Mouse (Mus musculus) limb, embryonic 13.5 days (tissue): ENCODE results near the gene Nelfe. TPM values are rescaled to one million over a fixed set of nuclear protein-coding genes. Genes with fewer than 3 reads are reported as not detected.
"Not testable (repeated sequence)": the region's sequence is repeated elsewhere in the genome, so short reads cannot be mapped to it uniquely, and the experiment has no call there.

ENCODE experiments used
- ATAC-seq: fragments of 200-750 bp; cut with Nextera tagmentation; 2 replicates; pipeline ENCODE4 v1.8.0; 2017; ENCODE audit warnings: low read depth, moderate number of reproducible peaks, moderate TSS enrichment; ENCODE audit not compliant: low FRiP score
- H3K27ac ChIP-seq: fragments of 300-500 bp; sonication (generic); 2 replicates; pipeline ENCODE4 v1.5.1; 2015; ENCODE audit warnings: inconsistent platforms, mild to moderate bottlenecking, moderate library complexity
- H3K27me3 ChIP-seq: fragments of 300-500 bp; sonication (generic); 2 replicates; pipeline ENCODE4 v1.6.1; 2015; ENCODE audit warnings: mild to moderate bottlenecking, inconsistent platforms
- H3K36me3 ChIP-seq: fragments of 300-500 bp; sonication (generic); 2 replicates; pipeline ENCODE4 v1.6.1; 2015; ENCODE audit warnings: inconsistent platforms, mild to moderate bottlenecking, moderate library complexity
- H3K4me1 ChIP-seq: fragments of 300-500 bp; sonication (generic); 2 replicates; pipeline ENCODE4 v1.6.1; 2015; ENCODE audit warnings: inconsistent platforms
- H3K4me2 ChIP-seq: fragments of 300-500 bp; sonication (generic); replicated peaks from 2 replicates; pipeline ENCODE4 v1.6.1; 2015; ENCODE audit warnings: inconsistent platforms, mild to moderate bottlenecking, moderate library complexity
- H3K4me3 ChIP-seq: fragments of 300-500 bp; sonication (generic); 2 replicates; pipeline ENCODE4 v1.5.1; 2015; ENCODE audit warnings: moderate library complexity, mild to moderate bottlenecking, inconsistent platforms
- H3K9ac ChIP-seq: fragments of 300-500 bp; sonication (generic); 2 replicates; pipeline ENCODE4 v1.6.1; 2015; ENCODE audit warnings: mild to moderate bottlenecking, inconsistent platforms
- H3K9me3 ChIP-seq: fragments of 300-500 bp; sonication (generic); 2 replicates; pipeline ENCODE4 v1.6.1; 2016; ENCODE audit warnings: inconsistent platforms
- WGBS: fragments of 180-500 bp; shearing (Covaris S2); methylation state at CpG from one replicate; pipeline ENCODE4 v1.1.7; 2015; 5-methylcytosine and 5-hydroxymethylcytosine counted together
- polyA plus RNA-seq: library from polyadenylated mRNA; unstranded; fragments of >200 nt; fragmentation: Nextera tagmentation; extraction: Ambion mirVana; gene quantifications from 2 replicates; pipeline ENCODE4 v1.2.1, GENCODE M21; 2015

Gene Nelfe
- polyA plus RNA-seq = 114 and 126 TPM in 2 replicates

- H3K4me2 ChIP-seq = peak within 1 kb of the TSS; percentile 95
- H3K4me3 ChIP-seq = peak within 1 kb of the TSS; percentile 89
- H3K36me3 ChIP-seq = peaks cover 62% of the 10 kb centered on the region
- peak; percentile 97 for ATAC-seq
- WGBS = under 1% methylated on average over 64 of the region's 65 CpGs
- H3K4me1 ChIP-seq = peaks cover 21% of the 10 kb centered on the region
- no peaks in the 10 kb centered on the region for H3K27me3 ChIP-seq
- 0 out of 2 replicates have a peak within 1 kb of the TSS, but pooled peaks have one; percentile 48 for H3K27ac ChIP-seq
- H3K9me3 ChIP-seq = no peaks in the 10 kb centered on the region
- peak within 1 kb of the TSS; percentile 89 for H3K9ac ChIP-seq
Measured at GRCm38 (mm10) chr17:34849722-34850516, at the start of gene Nelfe, which contains the start of gene Skiv2l. TSS of gene Nelfe (plus strand) at chr17:34850391. TSS of gene Skiv2l (minus strand) at chr17:34850210.

- WGBS = 95% methylated on average over 16 of the region's 16 CpGs
- not testable (repeated sequence) for H3K4me1 ChIP-seq, H3K27me3 ChIP-seq, H3K4me2 ChIP-seq, H3K9ac ChIP-seq, ATAC-seq, H3K4me3 ChIP-seq, H3K9me3 ChIP-seq, H3K36me3 ChIP-seq, H3K27ac ChIP-seq
Measured at GRCm38 (mm10) chr17:34800781-34801305, 49.3 kb upstream of the Nelfe start.

DNA sequence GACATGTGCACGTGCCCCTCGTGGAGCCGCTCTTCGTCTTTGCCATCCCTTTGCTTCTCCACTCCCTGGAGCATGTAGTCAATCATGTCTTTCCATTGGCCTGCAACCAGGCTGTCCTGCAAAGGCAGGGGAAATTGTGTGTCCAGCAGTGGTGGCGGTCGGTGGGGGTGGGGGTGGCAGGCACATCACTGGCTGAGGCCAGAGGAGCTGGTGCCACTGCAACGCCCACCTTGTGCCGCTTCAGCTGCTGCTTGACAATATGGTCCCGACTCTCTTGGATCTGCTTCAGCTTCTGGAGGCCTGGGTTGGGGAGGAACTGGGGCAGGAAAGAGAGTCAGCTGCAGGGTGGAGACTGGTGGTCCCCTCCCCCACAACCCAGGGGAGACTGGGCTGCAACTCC is 47.4 kb upstream of the Nelfe start:
- H3K36me3 ChIP-seq, H3K27ac ChIP-seq, H3K9ac ChIP-seq, H3K9me3 ChIP-seq, H3K27me3 ChIP-seq, H3K4me3 ChIP-seq, H3K4me2 ChIP-seq, H3K4me1 ChIP-seq, ATAC-seq: not testable (repeated sequence)
- WGBS = 94% methylated on average over 9 of the region's 9 CpGs

DNA sequence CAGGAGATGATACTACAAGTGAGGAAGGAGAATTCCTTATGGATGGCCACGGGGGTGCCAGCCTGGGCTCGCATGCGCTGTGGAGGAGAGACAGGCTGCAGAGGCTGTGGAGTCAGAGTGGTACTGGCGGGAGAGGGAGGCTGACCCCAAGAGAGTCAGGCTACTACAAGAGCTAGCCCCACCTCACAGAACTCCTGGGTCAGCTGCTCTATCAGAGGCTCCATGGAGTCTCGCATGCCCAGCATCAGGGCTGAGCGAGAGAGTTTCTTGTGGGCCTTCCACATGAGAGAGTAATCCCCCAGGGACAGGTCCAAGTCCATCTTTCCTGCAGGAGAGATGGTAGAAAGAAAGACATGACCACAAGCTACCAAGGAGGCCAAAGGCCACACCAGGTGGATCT is 46.8 kb upstream of the Nelfe start:
- not testable (repeated sequence) for ATAC-seq, H3K4me3 ChIP-seq, H3K9ac ChIP-seq, H3K9me3 ChIP-seq, H3K36me3 ChIP-seq, H3K27me3 ChIP-seq, H3K4me2 ChIP-seq, H3K4me1 ChIP-seq, H3K27ac ChIP-seq
- 93% methylated on average over 6 of the region's 6 CpGs for WGBS

DNA sequence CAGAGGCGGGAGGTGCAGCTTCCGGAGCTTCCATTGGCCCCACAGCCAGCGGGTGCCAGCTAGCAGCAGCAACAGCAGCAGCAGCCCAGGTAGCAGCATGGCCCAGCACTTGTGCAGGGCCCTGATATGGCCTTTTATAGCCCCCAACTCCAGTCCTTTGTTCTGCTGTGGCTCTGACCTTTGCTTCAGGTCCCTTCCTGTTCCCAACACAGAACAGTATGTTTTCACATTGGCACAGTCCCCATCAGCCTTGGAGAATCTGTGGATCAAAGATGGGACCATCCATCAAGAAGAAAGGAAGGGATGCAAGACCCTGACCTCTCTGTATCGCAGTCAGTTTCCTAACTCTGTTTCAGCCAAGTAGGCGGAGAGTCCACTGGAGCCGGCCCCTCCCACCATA is 45.9 kb upstream of the Nelfe start, which contains the start of gene Cyp21a1:
TSS of gene Cyp21a1 (minus strand) at position 261 of the 400 bp plus-strand sequence.
- H3K4me2 ChIP-seq, H3K9ac ChIP-seq, H3K27me3 ChIP-seq, H3K4me3 ChIP-seq, H3K9me3 ChIP-seq, H3K27ac ChIP-seq, H3K36me3 ChIP-seq, H3K4me1 ChIP-seq, ATAC-seq: not testable (repeated sequence)
- WGBS = 87% methylated on average over 6 of the region's 6 CpGs

DNA sequence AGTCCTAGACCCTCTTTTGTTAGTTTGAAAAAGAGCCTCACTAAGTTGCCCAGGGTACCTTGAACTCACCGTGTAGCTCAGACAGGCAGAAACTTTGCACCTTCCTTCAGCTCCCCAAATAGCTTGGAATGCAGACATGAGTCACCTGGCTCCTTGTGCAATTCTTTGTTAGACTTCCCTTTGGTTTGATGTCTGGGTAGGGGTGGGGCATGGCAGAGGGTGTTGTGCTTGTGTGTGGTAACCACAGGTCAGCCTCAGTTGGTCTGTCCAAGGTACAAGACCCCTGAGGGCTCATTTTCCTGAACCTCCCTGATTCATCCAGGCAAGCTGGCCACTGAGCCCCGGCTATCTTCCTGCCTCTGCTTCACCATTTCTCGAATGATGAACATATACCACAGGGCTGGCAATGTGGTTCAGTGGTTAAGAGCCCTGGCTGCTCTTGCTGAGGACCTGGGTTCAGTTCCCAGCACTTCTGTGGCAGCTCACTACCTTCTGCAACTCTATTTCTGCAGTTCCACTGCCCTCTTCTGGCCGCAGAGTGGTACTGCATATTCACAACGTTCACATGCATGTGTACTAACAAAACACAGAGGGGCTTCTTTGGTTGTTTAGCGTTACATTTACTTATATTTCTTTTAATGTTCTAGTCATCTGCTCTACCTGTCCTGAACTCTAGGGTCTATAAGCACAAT is 45.2 kb upstream of the Nelfe start:
- H3K27ac ChIP-seq = no peak overlapping the region
- ATAC-seq = no peak
- no peaks in the 10 kb centered on the region for H3K27me3 ChIP-seq
- no peaks in the 10 kb centered on the region for H3K36me3 ChIP-seq
- no peak overlapping the region for H3K9ac ChIP-seq
- no peak overlapping the region for H3K4me3 ChIP-seq
- no peak overlapping the region for H3K4me2 ChIP-seq
- H3K9me3 ChIP-seq = peaks cover 6% of the 10 kb centered on the region
- WGBS = 75% methylated on average over 6 of the region's 6 CpGs
- H3K4me1 ChIP-seq = no peaks in the 10 kb centered on the region

DNA sequence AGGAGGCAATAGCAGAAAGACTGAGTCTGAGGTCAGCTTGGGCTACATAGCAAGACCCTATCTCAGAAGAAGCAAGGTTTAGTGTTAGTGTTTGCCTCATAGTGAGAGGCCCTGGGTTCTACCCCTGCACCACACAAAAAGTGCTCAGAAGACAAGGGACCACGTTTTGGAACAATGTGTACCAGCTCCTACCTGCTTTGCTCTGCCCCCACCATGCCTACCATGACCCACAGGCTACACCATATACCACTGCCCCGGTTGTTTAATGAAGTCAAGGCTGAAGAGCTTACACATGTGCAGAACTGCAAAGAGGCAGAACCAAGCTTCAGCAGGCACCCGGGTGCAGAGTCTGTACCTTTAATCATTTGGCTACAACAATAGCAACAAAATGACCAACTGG is 43.0 kb upstream of the Nelfe start:
- Histone ChIP-seq H3K4me2 (no peak overlapping the region), H3K4me3 (no peak overlapping the region), H3K27me3 (no peaks in the 10 kb centered on the region), H3K4me1 (no peaks in the 10 kb centered on the region), H3K36me3 (no peaks in the 10 kb centered on the region), H3K9me3 (peaks cover 6% of the 10 kb centered on the region), H3K9ac (no peak overlapping the region), H3K27ac (no peak overlapping the region)
- 66% methylated on average over 3 of the region's 3 CpGs for WGBS
- ATAC-seq = no peak

DNA sequence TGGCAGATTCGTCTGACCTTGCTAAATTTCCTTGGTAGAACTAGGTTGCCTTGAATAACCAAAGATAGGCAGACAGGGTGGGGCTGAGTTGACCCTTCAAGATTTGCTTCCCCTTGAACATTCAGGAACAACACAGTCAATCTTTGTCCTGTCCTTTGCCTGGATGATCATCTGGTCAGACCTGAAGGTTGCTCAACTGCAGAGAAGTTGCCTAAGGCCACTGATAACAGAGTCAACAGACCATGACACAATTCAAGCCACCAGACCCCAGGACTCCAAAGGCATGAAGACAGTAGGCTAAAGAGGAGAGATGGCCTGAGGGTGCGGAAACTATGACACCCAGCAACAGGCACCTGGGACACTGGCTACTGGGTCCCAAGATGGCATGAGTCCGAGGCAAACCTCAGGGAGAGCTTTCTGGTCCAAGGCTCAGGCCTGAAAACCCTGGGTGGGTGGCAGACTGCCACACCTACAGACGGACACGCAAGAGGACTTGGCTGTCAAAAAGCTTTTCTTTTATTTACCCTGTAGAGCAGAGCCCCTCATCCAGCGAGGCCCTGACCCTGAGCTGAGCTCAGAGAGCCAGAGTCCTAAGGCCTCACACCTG is 41.5 kb upstream of the Nelfe start:
- ATAC-seq = no peak
- Histone ChIP-seq H3K27me3 (no peaks in the 10 kb centered on the region), H3K4me2 (no peak overlapping the region), H3K36me3 (no peaks in the 10 kb centered on the region), H3K4me1 (no peaks in the 10 kb centered on the region), H3K4me3 (no peak overlapping the region), H3K27ac (no peak overlapping the region), H3K9me3 (peaks cover 6% of the 10 kb centered on the region), H3K9ac (no peak overlapping the region)
- 84% methylated on average over 6 of the region's 6 CpGs for WGBS

- H3K36me3 ChIP-seq, H3K27me3 ChIP-seq, H3K4me3 ChIP-seq, H3K4me1 ChIP-seq, H3K4me2 ChIP-seq, H3K27ac ChIP-seq, H3K9ac ChIP-seq, H3K9me3 ChIP-seq, ATAC-seq: not testable (repeated sequence)
- 84% methylated on average over 5 of the region's 5 CpGs for WGBS
Measured at GRCm38 (mm10) chr17:34810411-34810810, 39.8 kb upstream of the Nelfe start.

- H3K4me2 ChIP-seq, H3K9ac ChIP-seq, H3K27ac ChIP-seq, H3K36me3 ChIP-seq, ATAC-seq, H3K4me3 ChIP-seq, H3K27me3 ChIP-seq, H3K9me3 ChIP-seq, H3K4me1 ChIP-seq: not testable (repeated sequence)
- WGBS = 79% methylated on average over 8 of the region's 8 CpGs
Measured at GRCm38 (mm10) chr17:34810811-34811210, 39.4 kb upstream of the Nelfe start.

- no peaks in the 10 kb centered on the region for H3K4me1 ChIP-seq
- no peaks in the 10 kb centered on the region for H3K9me3 ChIP-seq
- no peaks in the 10 kb centered on the region for H3K27me3 ChIP-seq
- no peak overlapping the region for H3K9ac ChIP-seq
- H3K4me3 ChIP-seq = no peak overlapping the region
- H3K27ac ChIP-seq = no peak overlapping the region
- WGBS = 77% methylated on average over 15 of the region's 15 CpGs
- no peaks in the 10 kb centered on the region for H3K36me3 ChIP-seq
- no peak overlapping the region for H3K4me2 ChIP-seq
- no peak for ATAC-seq
Measured at GRCm38 (mm10) chr17:34811275-34811674, 38.9 kb upstream of the Nelfe start.

DNA sequence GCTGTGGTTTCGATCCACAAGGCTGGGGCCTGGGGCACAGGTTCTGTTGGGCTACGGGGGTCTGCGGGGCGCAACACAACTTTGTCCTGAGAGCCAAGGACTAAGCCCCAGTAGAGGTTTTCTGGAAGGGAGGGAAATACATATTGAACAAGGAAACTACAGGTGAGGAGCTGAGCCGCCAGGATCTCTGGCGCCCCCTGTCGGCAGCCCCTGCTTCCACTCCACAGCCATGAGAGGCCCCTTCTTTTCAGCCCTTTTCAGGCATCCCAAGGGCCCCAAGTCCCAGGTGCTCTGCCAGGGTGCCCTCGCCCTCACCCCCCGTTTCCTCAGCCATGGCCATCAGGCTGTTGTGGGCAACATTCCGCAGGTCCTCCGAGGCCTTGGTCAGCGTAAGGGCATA is 36.4 kb upstream of the Nelfe start:
- not testable (repeated sequence) for H3K4me1 ChIP-seq, H3K4me2 ChIP-seq, H3K4me3 ChIP-seq, ATAC-seq, H3K27me3 ChIP-seq, H3K36me3 ChIP-seq, H3K27ac ChIP-seq, H3K9ac ChIP-seq, H3K9me3 ChIP-seq
- WGBS = 61% methylated on average over 12 of the region's 12 CpGs
